Mouse (Mus musculus) lung, embryonic 14.5 days (tissue): ENCODE measurements around the gene Tsc2. TPM values are rescaled to one million over a fixed set of nuclear protein-coding genes. Genes with fewer than 3 reads are reported as not detected.

Experiments
- ATAC-seq: fragments of 200-750 bp; cut with Nextera tagmentation; 2 replicates; pipeline ENCODE4 v1.8.0; 2017; ENCODE audit warnings: mild to moderate bottlenecking, moderate TSS enrichment, moderate library complexity; ENCODE audit not compliant: insufficient read depth
- DNase-seq: peaks from one replicate; pipeline ENCODE4 v3.0.0-alpha.2; 2015
- H3K27ac ChIP-seq: fragments of 300-500 bp; sonication (generic); 2 replicates; pipeline ENCODE4 v1.5.1; 2014; ENCODE audit warnings: low read depth, mild to moderate bottlenecking, moderate library complexity
- H3K27me3 ChIP-seq: fragments of 300-500 bp; sonication (generic); 2 replicates; pipeline ENCODE4 v1.6.1; 2014; ENCODE audit warnings: low read length, control low read depth; ENCODE audit not compliant: insufficient read depth
- H3K36me3 ChIP-seq: fragments of 300-500 bp; sonication (generic); 2 replicates; pipeline ENCODE4 v1.6.1; 2014; ENCODE audit warnings: control low read depth; ENCODE audit not compliant: insufficient read depth
- H3K4me1 ChIP-seq: fragments of 300-500 bp; sonication (generic); 2 replicates; pipeline ENCODE4 v1.6.1; 2014; ENCODE audit warnings: antibody characterized with exemption, control low read depth; ENCODE audit not compliant: insufficient read depth
- H3K4me2 ChIP-seq: fragments of 300-500 bp; sonication (generic); 2 replicates; pipeline ENCODE4 v1.6.1; 2014; ENCODE audit warnings: mild to moderate bottlenecking
- H3K4me3 ChIP-seq: fragments of 300-500 bp; sonication (generic); 2 replicates; pipeline ENCODE4 v1.5.1; 2014; ENCODE audit warnings: low read depth, low read length
- H3K9ac ChIP-seq: fragments of 300-500 bp; sonication (generic); 2 replicates; pipeline ENCODE4 v1.6.1; 2014
- H3K9me3 ChIP-seq: fragments of 300-500 bp; sonication (generic); 2 replicates; pipeline ENCODE4 v1.6.1; 2016; ENCODE audit warnings: low read depth, low read length, control low read depth
- CTCF ChIP-seq: IDR thresholded peaks from 2 replicates; pipeline ENCODE4 v1.5.1; 2016; ENCODE audit warnings: antibody characterized with exemption, low read depth
- WGBS: fragments of 180-500 bp; shearing (Covaris S2); extraction: QIAGEN DNeasy Blood & Tissue Kit; methylation state at CpG from one replicate; pipeline ENCODE4 v1.1.7; 2014; 5-methylcytosine and 5-hydroxymethylcytosine counted together
- polyA plus RNA-seq: library from polyadenylated mRNA; unstranded; fragments of >200 nt; fragmentation: Nextera tagmentation; extraction: Ambion mirVana; gene quantifications from 2 replicates; pipeline ENCODE4 v1.2.1, GENCODE M21; 2014

Tsc2 gene
- polyA plus RNA-seq, 1 experiment from 2014 or later = 66.5 TPM

DNA sequence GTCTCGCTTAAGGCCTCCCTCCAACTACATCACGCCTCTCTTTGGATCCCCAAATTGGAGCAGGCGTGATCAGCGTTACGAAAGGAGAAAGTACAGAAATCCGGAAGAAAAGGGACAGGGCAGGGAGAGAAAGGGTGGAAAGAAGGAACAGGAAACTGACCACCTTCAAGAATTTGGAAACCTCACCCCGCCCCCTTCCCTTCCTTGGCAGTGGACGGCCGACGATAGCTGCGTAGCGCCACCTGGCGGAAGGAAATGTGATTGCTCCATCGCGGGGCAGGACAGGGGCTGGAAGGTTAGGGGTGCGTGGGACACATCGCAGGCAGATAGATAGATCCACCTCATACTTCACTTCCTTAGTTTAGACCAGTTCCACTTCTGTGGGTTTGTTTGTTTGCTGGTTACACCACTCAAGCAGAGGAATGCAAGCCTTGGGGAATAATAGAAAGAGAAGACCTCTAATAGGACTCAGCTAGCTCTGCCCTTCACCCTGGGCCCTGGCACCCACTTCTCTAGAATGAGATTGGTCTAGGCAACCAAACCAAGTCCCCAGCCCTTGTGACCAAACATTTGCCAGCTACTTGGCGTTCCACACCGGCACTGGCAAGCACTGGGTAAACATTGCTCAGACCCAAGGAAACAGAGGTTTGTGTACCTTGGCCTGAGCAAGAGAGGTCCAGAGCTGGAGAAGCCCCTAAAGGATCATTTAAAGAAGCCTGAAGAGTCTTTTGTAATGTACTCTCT, 21.7 kb upstream of the Tsc2 start:
- peak; percentile 97 for TF ChIP-seq CTCF
- H3K27me3 ChIP-seq = peaks cover 27% of the 10 kb centered on the region
- no peaks in the 10 kb centered on the region for H3K9me3 ChIP-seq
- H3K4me1 ChIP-seq = peaks cover 8% of the 10 kb centered on the region; the same call in 1 of the 2 replicates
- no peaks in the 10 kb centered on the region for H3K36me3 ChIP-seq
- ATAC-seq (peak; percentile 48), DNase-seq (peak; percentile 94)
- H3K9ac ChIP-seq = peak overlapping the region; percentile 34
- peak overlapping the region; percentile 67 for H3K4me2 ChIP-seq
- peak overlapping the region; percentile 28 for H3K4me3 ChIP-seq
- WGBS = 3% methylated on average over 19 of the region's 19 CpGs
- peak overlapping the region; percentile 69; the same call in 1 of the 2 replicates for H3K27ac ChIP-seq

GRCm38 (mm10) chr17:24651835-24652234, 19.4 kb upstream of the Tsc2 start:
- H3K9me3 ChIP-seq = no peaks in the 10 kb centered on the region
- H3K27ac ChIP-seq = no peak overlapping the region
- H3K9ac ChIP-seq = no peak overlapping the region
- no peaks in the 10 kb centered on the region for H3K36me3 ChIP-seq
- ATAC-seq = no peak
- H3K4me3 ChIP-seq = no peak overlapping the region
- DNase-seq = no peak
- H3K4me1 ChIP-seq = peaks cover 9% of the 10 kb centered on the region; the same call in 1 of the 2 replicates
- no peak overlapping the region for H3K4me2 ChIP-seq
- WGBS = 68% methylated on average over 3 of the region's 3 CpGs
- TF ChIP-seq CTCF = no peak
- H3K27me3 ChIP-seq = peaks cover 4% of the 10 kb centered on the region; the same call in 1 of the 2 replicates

DNA sequence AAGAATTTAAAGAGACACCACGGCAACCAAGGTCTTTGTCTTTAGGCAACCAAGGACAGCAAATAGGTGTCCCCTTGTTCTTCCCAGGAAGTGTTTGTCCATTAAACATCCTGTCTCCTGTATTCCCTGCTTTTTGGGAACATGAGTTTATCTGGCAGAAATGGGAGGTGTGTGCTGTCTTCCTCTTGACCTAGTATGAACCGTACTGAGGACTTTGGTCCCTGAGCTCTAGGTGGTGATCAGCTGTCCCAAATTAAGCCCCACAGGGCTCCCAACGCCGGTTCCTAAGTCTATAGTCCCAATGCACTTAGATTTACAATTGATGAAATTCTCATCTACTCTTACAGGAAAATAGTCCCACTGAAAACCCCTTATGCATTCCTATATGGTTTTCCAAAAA, 18.3 kb upstream of the Tsc2 start:
- H3K9ac ChIP-seq = no peak overlapping the region
- no peak for TF ChIP-seq CTCF
- DNase-seq = no peak

DNA sequence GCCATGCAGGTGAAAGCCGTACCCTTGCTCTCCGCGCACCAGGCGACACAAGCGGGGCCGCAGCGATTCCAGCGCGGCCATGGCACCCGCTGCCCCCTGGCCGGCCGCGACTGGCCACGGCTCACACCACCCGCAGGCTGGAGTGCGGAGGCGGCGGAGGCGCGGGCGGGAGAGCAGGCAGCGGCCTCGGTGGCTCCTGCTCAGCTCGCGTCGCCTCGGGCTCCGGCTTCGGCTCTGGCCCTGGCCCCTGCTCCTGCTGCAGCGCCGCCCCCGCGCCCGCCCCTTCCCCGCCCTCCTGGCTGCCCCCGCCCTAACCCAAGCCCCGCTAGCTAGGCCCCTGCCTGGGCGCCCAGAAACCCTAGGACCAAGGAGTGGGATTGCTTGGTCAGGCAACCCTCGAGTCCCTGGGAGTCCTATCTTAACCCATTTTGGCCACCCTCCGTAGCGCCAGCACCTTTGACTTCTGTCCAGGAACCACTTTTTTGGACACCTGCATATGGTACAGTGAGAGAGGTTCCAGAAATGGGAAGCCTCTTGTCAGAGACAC, 17.7 kb upstream of the Tsc2 start, which contains the start of gene Slc9a3r2:
TSS of gene Slc9a3r2 (minus strand) at position 258 of the 547 bp plus-strand sequence.
- TF ChIP-seq CTCF = no peak
- ATAC-seq (peak; percentile 79), DNase-seq (peak; percentile 75)
- Histone ChIP-seq H3K9ac (peak within 1 kb of the TSS; percentile 84), H3K27me3 (no peaks in the 10 kb centered on the region), H3K4me2 (peak within 1 kb of the TSS; percentile 99), H3K4me3 (peak within 1 kb of the TSS; percentile 74), H3K27ac (peak within 1 kb of the TSS; percentile 50; the same call in 1 of the 2 replicates), H3K9me3 (no peaks in the 10 kb centered on the region), H3K36me3 (0 out of 2 replicates have a peak, but pooled peaks cover 2% of the 10 kb centered on the region), H3K4me1 (peaks cover 9% of the 10 kb centered on the region; the same call in 1 of the 2 replicates)
- under 1% methylated on average over 41 of the region's 41 CpGs for WGBS

More for the DNA sequence above, 18.3 kb upstream of the Tsc2 start:
- H3K4me1 ChIP-seq = peaks cover 9% of the 10 kb centered on the region; the same call in 1 of the 2 replicates
- H3K4me2 ChIP-seq = peak overlapping the region; percentile 99
- H3K36me3 ChIP-seq = 0 out of 2 replicates have a peak, but pooled peaks cover 2% of the 10 kb centered on the region
- 69% methylated on average over 4 of the region's 4 CpGs for WGBS
- ATAC-seq = no peak
- no peaks in the 10 kb centered on the region for H3K9me3 ChIP-seq
- H3K27me3 ChIP-seq = no peaks in the 10 kb centered on the region
- H3K4me3 ChIP-seq = no peak overlapping the region
- no peak overlapping the region for H3K27ac ChIP-seq

DNA sequence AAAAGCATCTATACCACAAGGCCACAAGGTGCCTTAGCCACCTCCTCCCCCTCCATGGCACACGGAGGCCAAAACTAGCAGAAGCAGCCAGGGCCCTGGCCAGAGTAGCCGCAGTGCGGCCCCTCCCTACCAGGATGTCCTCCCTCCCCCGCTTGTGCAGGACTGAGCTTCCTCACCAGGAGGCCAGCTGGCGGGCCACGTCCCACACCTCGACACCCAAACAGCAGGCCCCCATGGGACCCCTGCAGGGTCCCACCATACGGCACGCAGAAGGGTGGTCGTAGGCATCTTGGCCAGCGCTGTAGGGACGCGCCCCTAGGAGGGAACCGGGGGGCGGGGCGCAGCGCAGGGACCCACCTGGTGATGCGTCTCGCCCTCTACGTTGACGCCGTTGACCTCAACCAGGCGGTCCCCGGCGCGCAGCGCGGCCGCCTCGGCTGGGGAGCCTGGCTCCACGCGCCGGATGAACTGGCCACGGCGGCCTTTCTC, 17.2 kb upstream of the Tsc2 start:
- Histone ChIP-seq H3K4me3 (peak overlapping the region; percentile 74), H3K4me2 (peak overlapping the region; percentile 99), H3K4me1 (peaks cover 13% of the 10 kb centered on the region), H3K36me3 (0 out of 2 replicates have a peak, but pooled peaks cover 2% of the 10 kb centered on the region), H3K9me3 (no peaks in the 10 kb centered on the region), H3K9ac (peak overlapping the region; percentile 84), H3K27ac (peak overlapping the region; percentile 50; the same call in 1 of the 2 replicates), H3K27me3 (no peaks in the 10 kb centered on the region)
- ATAC-seq (peak; percentile 47), DNase-seq (peak; percentile 67)
- WGBS = under 1% methylated on average over 35 of the region's 35 CpGs
- TF ChIP-seq CTCF = no peak

- TF ChIP-seq CTCF = no peak
- Histone ChIP-seq H3K9ac (no peak overlapping the region; the same call in 1 of the 2 replicates), H3K4me1 (peaks cover 21% of the 10 kb centered on the region), H3K4me3 (peak overlapping the region; percentile 74), H3K4me2 (peak overlapping the region; percentile 99), H3K27ac (no peak overlapping the region; the same call in 1 of the 2 replicates), H3K27me3 (no peaks in the 10 kb centered on the region), H3K36me3 (0 out of 2 replicates have a peak, but pooled peaks cover 2% of the 10 kb centered on the region), H3K9me3 (no peaks in the 10 kb centered on the region)
- DNase-seq (no peak), ATAC-seq (no peak)
- 68% methylated on average over 10 of the region's 10 CpGs for WGBS
These were observed 16.4 kb upstream of the Tsc2 start for GRCm38 (mm10) chr17:24648731-24649377.
